Mouse (Mus musculus) heart, adult 2 months (tissue): Measurements from ENCODE around the gene Rb1.

Source experiments
- CTCF ChIP-seq: fragments of 200-600 bp; IDR thresholded peaks from 2 replicates; pipeline ENCODE4 v1.8.1; 2022; ENCODE audit warnings: antibody characterized with exemption, mild to moderate bottlenecking, moderate library complexity
- EP300 ChIP-seq: fragments of 200-500 bp; IDR thresholded peaks from 2 replicates; pipeline ENCODE4 v1.6.1; 2011; ENCODE audit warnings: low read depth, low read length, control low read depth; ENCODE audit not compliant: insufficient read depth

DNA sequence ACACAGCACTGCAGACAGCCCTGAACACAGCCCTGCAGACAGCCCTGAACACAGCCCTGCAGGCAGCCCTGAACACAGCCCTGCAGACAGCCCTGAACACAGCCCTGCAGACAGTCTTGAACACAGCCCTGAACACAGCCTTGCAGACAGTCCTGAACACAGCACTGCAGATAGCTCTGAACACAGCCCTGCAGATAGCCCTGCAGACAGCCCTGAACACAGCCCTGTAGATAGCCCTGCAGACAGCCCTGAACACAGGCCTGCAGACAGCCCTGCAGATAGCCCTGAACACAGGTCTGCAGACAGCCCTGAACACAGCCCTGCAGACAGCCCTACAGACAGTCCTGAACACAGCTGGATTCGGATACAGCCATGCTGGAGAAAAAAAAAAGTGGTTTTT lies 150.6 kb downstream of the Rb1 start:
- TF ChIP-seq EP300 (no peak), CTCF (no peak)
